Mouse (Mus musculus) kidney, embryonic 14.5 days (tissue): ENCODE measurements around the gene Rfc5. TPM values are rescaled to one million over a fixed set of nuclear protein-coding genes. Genes with fewer than 3 reads are reported as not detected.
"Not testable (repeated sequence)": the region's sequence is repeated elsewhere in the genome, so short reads cannot be mapped to it uniquely, and the experiment has no call there.

Source experiments
- ATAC-seq: fragments of 200-750 bp; cut with Nextera tagmentation; 2 replicates; pipeline ENCODE4 v1.8.0; 2017; ENCODE audit warnings: moderate number of reproducible peaks, mild to moderate bottlenecking, moderate TSS enrichment, moderate library complexity; ENCODE audit not compliant: low FRiP score, low TSS enrichment
- H3K27ac ChIP-seq: fragments of 300-500 bp; sonication (generic); 2 replicates; pipeline ENCODE4 v1.5.1; 2014; ENCODE audit warnings: low read depth, mild to moderate bottlenecking, low read length, moderate library complexity, mixed read lengths
- H3K27me3 ChIP-seq: fragments of 300-500 bp; sonication (generic); 2 replicates; pipeline ENCODE4 v1.6.1; 2014; ENCODE audit warnings: mild to moderate bottlenecking, low read length; ENCODE audit not compliant: control insufficient read depth, insufficient read depth
- H3K36me3 ChIP-seq: fragments of 300-500 bp; sonication (generic); 2 replicates; pipeline ENCODE4 v1.6.1; 2014; ENCODE audit warnings: low read length, mixed read lengths; ENCODE audit not compliant: control insufficient read depth, insufficient read depth
- H3K4me1 ChIP-seq: fragments of 300-500 bp; sonication (generic); 2 replicates; pipeline ENCODE4 v1.6.1; 2014; ENCODE audit warnings: low read length, mixed read lengths; ENCODE audit not compliant: control insufficient read depth, insufficient read depth
- H3K4me2 ChIP-seq: fragments of 300-500 bp; sonication (generic); replicated peaks from 2 replicates; pipeline ENCODE4 v1.6.1; 2014; ENCODE audit warnings: low read depth, mild to moderate bottlenecking, low read length
- H3K4me3 ChIP-seq: fragments of 300-500 bp; sonication (generic); 2 replicates; pipeline ENCODE4 v1.5.1; 2014; ENCODE audit warnings: mild to moderate bottlenecking, low read length
- H3K9ac ChIP-seq: fragments of 300-500 bp; sonication (generic); 2 replicates; pipeline ENCODE4 v1.6.1; 2014; ENCODE audit warnings: low read depth, mild to moderate bottlenecking, low read length, moderate library complexity
- H3K9me3 ChIP-seq: fragments of 300-500 bp; sonication (generic); 2 replicates; pipeline ENCODE4 v1.6.1; 2016; ENCODE audit warnings: low read length; ENCODE audit not compliant: control insufficient read depth
- whole genome bisulfite sequencing: fragments of 180-500 bp; shearing (Covaris S2); extraction: QIAGEN DNeasy Blood & Tissue Kit; methylation state at CpG from one replicate; pipeline ENCODE4 v1.1.7; 2014; 5-methylcytosine and 5-hydroxymethylcytosine counted together
- polyA plus RNA-seq: library from polyadenylated mRNA; unstranded; fragments of >200 nt; fragmentation: Nextera tagmentation; extraction: Ambion mirVana; gene quantifications from 2 replicates; pipeline ENCODE4 v1.2.1, GENCODE M21; 2014

Gene Rfc5
- polyA plus RNA-seq, 1 experiment from 2014 or later = 111 TPM

- Histone ChIP-seq H3K27me3 (no peaks in the 10 kb centered on the region), H3K4me1 (no peaks in the 10 kb centered on the region; the same call in 1 of the 2 replicates), H3K27ac (no peak overlapping the region), H3K4me3 (no peak overlapping the region), H3K4me2 (no peak overlapping the region), H3K9me3 (no peaks in the 10 kb centered on the region), H3K36me3 (peaks cover 79% of the 10 kb centered on the region), H3K9ac (no peak overlapping the region)
- 69% methylated on average over 12 of the region's 12 CpGs for WGBS
- ATAC-seq = no peak
Observed at GRCm38 (mm10) chr5:117383198-117383597, 5.6 kb downstream of the Rfc5 start.

DNA sequence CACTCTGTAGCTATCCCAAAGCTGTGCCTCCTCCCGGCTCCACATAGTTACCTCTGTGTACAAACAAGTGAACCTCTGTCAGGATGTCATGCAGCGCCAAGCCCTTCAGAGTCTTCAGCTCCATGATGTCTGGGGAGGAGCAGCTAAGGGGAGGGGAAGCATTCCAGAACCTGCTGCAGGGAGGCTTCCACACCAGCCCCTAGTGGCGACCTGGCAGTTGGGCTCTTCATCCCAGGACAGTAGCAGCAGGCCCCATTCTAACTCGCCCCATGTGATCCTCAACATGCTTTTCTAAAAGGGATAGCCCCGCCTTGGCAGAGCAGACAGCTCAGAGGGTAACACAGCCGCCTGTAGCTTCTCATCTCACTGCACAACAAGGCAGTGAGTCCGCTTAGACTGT is 7.1 kb downstream of the Rfc5 start:
- H3K9ac ChIP-seq = no peak overlapping the region
- no peaks in the 10 kb centered on the region for H3K27me3 ChIP-seq
- H3K4me2 ChIP-seq = no peak overlapping the region
- H3K9me3 ChIP-seq = no peaks in the 10 kb centered on the region
- no peaks in the 10 kb centered on the region for H3K4me1 ChIP-seq
- H3K4me3 ChIP-seq = no peak overlapping the region
- H3K36me3 ChIP-seq = peaks cover 84% of the 10 kb centered on the region
- H3K27ac ChIP-seq = no peak overlapping the region
- no peak for ATAC-seq
- 75% methylated on average over 7 of the region's 7 CpGs for WGBS

DNA sequence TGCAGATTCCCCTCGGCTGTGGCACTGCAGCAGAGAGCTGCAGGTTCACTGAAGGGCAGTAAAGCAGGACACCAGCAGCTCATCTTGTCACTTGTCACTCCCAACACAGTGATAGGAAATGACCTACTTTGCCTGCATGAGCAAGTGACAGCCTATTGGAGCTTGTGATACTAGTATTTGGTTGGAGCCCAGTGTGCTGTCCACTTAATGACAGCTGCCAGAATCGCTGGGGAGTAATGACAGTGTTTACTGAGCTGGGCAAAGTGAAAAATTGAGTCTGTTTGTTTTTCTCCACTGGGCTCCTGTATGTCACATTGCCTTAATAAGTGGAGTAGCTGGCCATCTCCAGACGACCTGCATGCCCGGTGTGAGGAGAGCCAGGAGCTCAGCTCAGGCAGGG is 8.6 kb downstream of the Rfc5 start:
- H3K9me3 ChIP-seq = no peaks in the 10 kb centered on the region
- H3K27ac ChIP-seq = no peak overlapping the region
- H3K9ac ChIP-seq = no peak overlapping the region
- H3K4me2 ChIP-seq = no peak overlapping the region
- WGBS = 77% methylated on average over 4 of the region's 4 CpGs
- no peak overlapping the region for H3K4me3 ChIP-seq
- H3K27me3 ChIP-seq = no peaks in the 10 kb centered on the region
- H3K36me3 ChIP-seq = peaks cover 85% of the 10 kb centered on the region
- H3K4me1 ChIP-seq = no peaks in the 10 kb centered on the region
- ATAC-seq = no peak

GRCm38 (mm10) chr5:117377731-117378130 is 11.1 kb downstream of the Rfc5 start:
- ATAC-seq, H3K27ac ChIP-seq, H3K4me2 ChIP-seq, H3K9ac ChIP-seq, H3K27me3 ChIP-seq, H3K4me3 ChIP-seq, H3K4me1 ChIP-seq, H3K9me3 ChIP-seq: not testable (repeated sequence)
- H3K36me3 ChIP-seq = peaks cover 77% of the 10 kb centered on the region
- 94% methylated on average over 14 of the region's 14 CpGs for WGBS

DNA sequence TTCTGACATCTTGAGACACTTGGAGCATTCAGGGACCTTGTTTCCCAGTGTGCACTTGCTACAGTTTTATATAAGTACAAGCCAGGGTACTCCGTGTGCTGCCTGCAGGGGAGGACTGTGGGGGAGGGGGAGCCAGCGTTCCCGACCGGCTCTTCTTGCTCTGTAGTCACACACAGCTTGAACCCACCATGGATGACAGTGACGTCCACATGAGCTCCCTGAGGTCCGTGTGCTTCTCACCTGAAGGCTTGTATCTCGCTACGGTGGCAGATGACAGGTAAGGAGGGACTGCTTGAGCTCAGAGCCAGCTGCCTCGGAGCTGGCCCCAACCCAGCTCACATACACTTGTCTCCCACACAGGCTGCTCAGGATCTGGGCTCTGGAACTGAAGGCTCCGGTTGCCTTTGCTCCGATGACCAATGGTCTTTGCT is 12.5 kb downstream of the Rfc5 start:
- peaks cover 77% of the 10 kb centered on the region for H3K36me3 ChIP-seq
- no peak overlapping the region for H3K4me3 ChIP-seq
- no peaks in the 10 kb centered on the region for H3K27me3 ChIP-seq
- H3K4me1 ChIP-seq = no peaks in the 10 kb centered on the region
- no peak overlapping the region for H3K27ac ChIP-seq
- H3K9ac ChIP-seq = no peak overlapping the region
- 81% methylated on average over 11 of the region's 11 CpGs for WGBS
- H3K9me3 ChIP-seq = no peaks in the 10 kb centered on the region
- H3K4me2 ChIP-seq = no peak overlapping the region
- ATAC-seq = no peak

DNA sequence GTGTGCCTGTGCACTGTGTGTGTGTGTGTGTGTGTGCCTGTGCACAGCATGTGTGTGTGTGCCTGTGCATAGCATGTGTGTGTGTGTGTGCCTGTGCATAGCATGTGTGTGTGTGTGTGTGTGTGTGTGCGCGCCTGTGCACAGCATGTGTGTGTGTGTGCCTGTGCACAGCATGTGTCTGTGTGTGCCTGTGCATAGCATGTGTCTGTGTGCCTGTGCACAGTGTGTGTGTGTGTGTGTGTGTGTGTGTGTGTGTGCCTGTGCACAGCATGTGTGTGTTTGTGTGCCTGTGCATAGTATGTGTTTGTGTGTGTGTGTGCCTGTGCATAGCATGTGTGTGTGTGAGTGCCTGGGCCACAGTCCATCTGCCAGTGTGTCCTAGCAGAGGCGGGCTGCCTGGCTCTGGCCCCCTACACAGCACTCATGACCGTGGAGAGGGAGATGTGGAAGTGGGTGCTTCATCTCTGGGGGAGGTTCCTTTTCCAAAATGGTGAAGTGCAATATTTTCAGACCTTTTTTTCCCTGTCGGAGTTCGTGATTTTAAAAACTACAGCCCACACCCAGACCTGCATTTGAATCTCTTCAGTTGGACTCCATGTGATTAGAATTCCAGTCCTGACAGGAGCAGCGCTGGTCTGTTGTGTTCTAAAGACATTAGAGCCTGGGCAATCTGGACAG is 14.3 kb downstream of the Rfc5 start:
- Histone ChIP-seq H3K4me1 (no peaks in the 10 kb centered on the region), H3K36me3 (peaks cover 76% of the 10 kb centered on the region), H3K4me3 (no peak overlapping the region), H3K9me3 (no peaks in the 10 kb centered on the region), H3K9ac (no peak overlapping the region), H3K27ac (no peak overlapping the region), H3K4me2 (no peak overlapping the region), H3K27me3 (no peaks in the 10 kb centered on the region)
- 90% methylated on average over 7 of the region's 7 CpGs for WGBS
- no peak for ATAC-seq

- no peak overlapping the region for H3K4me2 ChIP-seq
- peaks cover 76% of the 10 kb centered on the region for H3K36me3 ChIP-seq
- no peak overlapping the region for H3K9ac ChIP-seq
- no peak for ATAC-seq
- WGBS = 91% methylated on average over 9 of the region's 9 CpGs
- no peaks in the 10 kb centered on the region for H3K4me1 ChIP-seq
- H3K27me3 ChIP-seq = no peaks in the 10 kb centered on the region
- no peaks in the 10 kb centered on the region for H3K9me3 ChIP-seq
- H3K4me3 ChIP-seq = no peak overlapping the region
- no peak overlapping the region for H3K27ac ChIP-seq
Observed at GRCm38 (mm10) chr5:117373418-117373817, 15.4 kb downstream of the Rfc5 start.

DNA sequence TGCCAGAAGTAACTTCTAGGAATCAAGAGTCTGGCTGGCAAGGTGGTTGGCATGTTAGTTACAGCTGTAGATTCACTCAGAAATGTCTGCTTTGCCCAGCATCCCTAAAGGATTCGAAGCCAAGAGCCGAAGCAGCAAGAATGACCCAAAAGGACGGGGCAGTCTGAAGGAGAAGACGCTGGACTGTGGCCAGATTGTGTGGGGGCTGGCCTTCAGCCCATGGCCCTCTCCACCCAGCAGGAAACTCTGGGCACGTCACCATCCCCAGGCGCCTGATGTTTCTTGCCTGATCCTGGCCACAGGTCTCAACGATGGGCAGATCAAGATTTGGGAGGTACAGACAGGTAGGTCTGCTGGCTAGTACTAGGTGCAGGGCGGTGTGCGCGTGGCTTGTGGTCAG is 18.3 kb downstream of the Rfc5 start:
- Histone ChIP-seq H3K9me3 (no peaks in the 10 kb centered on the region), H3K4me1 (no peaks in the 10 kb centered on the region), H3K27ac (no peak overlapping the region), H3K27me3 (no peaks in the 10 kb centered on the region), H3K4me2 (no peak overlapping the region), H3K9ac (no peak overlapping the region), H3K36me3 (peaks cover 81% of the 10 kb centered on the region), H3K4me3 (no peak overlapping the region)
- ATAC-seq = no peak
- 90% methylated on average over 10 of the region's 10 CpGs for WGBS

DNA sequence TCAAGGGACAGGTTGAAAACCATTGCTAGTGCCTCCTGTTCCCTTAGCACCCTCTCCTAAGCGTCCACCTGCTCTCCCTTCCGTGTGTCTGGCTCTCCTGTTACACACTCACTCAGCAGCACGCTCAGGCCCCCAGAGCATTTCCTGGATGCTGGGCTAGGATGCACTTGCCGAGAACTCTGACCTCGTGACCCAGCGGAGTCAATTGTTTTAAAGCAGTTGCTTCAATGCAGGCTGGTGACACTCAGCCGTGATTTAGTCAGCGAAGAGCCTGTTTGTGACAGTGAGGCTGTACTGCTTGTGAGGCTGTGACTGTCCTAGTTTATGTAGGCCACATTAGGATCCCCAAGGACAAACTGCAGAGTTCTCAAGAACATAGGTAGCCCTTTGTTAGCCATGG is 21.6 kb downstream of the Rfc5 start:
- H3K36me3 ChIP-seq = peaks cover 78% of the 10 kb centered on the region
- peaks cover 12% of the 10 kb centered on the region; the same call in 1 of the 2 replicates for H3K4me1 ChIP-seq
- no peak overlapping the region for H3K4me3 ChIP-seq
- H3K27me3 ChIP-seq = no peaks in the 10 kb centered on the region
- no peaks in the 10 kb centered on the region for H3K9me3 ChIP-seq
- no peak for ATAC-seq
- WGBS = 23% methylated on average over 8 of the region's 8 CpGs
- H3K27ac ChIP-seq = no peak overlapping the region
- no peak overlapping the region for H3K9ac ChIP-seq
- H3K4me2 ChIP-seq = no peak overlapping the region
